Mouse (Mus musculus) c-Kit-positive CD71-positive TER-119-negative erythroid progenitor cells, embryonic 14.5 days (primary cell): ENCODE data around the gene Klf1.

Experiments used
- DNase-seq: peaks from one replicate; pipeline ENCODE4 v3.0.0-alpha.2; 2013; ENCODE audit warnings: low read depth

Klf1 gene

DNA sequence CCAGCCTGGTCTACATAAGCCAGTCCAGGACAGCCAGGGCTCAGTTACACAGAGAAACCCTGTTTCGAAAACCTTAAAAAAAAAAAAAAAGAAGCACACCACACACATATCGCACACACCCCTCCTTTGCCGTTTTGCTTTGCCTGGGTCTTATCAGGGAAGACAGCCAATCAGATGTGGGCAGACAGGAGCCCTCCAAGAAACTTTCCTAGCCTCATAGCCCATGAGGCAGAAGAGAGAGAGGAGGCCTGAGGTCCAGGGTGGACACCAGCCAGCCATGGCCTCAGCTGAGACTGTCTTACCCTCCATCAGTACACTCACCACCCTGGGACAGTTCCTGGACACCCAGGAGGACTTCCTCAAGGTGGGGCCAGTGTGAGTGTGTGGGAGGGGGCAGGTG is at the start of gene Klf1:
Klf1 (plus strand) TSS at position 177 of the 400 bp plus-strand sequence.
- peak; percentile 83 for DNase-seq

DNA sequence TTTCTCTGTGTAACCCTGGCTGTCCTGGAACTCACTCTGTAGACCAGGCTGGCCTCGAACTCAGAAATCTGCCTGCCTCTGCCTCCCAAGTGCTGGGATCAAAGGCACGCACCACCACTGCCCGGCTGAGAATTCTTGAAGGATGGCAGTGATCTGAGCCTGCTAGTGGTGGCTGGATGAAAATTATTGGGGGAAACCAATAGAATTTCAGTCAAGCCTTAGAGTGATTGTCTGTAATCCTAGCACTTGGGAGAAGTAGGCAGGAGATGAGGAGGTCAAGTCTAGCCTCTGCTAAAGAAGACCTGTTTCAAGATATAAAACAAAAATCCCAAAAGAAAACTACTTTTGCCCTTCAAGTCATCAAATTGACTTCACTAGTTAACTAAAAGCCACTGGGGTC is 45.3 kb upstream of the Klf1 start:
- DNase-seq = no peak

DNA sequence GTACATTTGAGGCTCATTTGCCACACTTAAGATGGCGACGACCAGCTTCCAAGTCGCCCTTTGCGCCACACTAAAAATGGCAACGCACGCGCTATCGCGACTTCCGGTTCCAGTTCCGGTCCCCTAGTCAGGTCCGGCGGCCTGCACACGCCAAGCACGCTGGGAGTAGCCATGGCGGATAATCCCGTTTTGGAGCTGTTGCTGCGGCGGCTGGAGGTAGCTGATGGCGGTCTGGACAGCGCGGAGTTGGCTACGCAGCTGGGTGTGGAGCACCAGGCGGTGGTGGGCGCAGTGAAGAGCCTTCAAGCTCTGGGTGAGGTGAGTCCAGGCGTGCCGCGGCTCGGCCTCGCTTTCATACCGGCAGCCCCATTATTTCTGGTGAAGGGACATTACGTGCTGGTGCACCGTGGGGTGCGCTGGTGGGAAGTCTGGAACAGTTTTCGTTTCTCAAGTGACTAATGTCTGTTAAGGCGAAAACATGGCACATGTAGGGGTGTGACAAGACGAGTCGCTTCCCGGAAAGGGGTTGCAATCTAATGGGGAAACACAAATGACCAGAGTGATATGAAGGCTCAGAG is 44.8 kb upstream of the Klf1 start, which contains the start of gene Farsa:
Farsa (plus strand) TSS at position 126 of the 578 bp plus-strand sequence.
- peak; percentile 93 for DNase-seq

DNA sequence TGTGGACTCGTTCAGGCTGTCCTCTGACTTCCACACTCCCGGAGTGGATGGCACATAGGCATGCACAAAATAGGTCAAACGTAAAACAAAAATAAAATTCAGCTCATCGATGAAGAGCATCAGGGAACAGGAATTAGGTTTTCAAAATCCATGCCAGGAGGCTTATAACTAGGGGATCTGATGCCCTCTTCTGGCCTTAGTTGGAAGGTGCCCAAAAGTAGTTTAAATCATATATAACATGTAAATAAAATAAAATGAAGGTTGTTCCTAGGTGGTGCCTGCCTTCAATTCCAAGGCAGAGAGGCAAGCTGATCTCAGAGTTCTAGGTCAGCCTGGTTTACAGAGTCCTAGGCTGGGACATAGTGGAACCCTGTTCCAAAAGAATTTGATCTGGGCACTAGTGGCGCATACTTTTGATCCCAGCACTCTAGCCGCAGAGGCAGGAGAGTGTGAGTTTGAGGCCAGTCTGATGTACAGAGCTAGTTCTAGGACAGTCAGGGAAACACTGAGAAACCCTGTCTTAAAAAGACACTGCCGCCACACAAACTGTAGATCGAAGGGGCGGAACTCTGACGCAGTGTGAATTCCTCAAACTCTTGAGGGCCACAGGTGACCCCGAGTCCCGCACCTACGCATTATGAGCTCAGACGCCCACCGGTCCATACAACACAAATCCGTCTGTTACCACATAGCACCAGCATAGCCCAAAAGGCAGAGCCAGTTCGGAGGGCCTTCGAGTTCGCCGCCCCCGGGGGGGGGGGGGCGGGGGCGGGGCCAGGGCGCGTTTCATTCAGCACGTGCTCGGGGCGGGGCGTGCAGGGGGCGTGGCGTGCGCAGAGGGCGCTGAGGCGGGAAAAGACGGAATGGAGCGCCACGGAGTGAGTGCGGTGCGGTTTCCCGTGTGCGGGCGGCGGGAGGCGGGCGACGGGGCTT is 30.1 kb upstream of the Klf1 start, which contains the start of gene Syce2:
Syce2 (plus strand) TSS at position 736 of the 933 bp plus-strand sequence.
- DNase-seq = peak; percentile 68

DNA sequence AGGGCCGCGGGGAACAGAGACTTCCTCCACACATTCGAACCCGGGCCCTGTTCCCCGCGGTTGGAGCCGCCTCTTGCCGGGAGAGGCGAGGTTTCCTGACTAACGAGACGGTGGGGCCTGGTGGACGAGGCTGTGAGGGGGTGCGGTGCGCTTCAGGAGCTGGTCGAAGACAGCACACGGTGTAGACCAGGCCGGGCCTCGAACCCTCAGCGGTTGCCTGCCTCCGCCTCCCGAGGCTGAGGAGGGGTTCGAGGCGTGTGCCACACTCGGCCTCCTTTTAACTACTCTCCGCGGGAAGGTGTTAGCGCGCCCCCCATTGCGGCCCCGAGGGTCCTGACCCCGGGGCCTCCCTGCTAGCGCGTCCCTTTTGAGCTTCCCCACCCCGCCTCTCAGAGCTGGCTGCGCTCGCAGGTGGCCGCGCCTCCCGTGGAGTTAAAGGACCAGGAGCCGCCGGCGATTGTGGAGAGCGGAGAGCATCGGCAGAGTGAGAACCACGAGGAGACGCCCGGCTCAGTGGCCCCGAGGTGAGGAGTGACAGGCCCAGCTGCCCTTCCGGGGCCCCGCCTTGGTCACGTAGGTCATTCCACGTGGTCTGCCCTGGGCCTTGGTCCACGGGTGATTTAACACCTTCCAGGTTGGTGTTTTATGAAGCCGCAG is 29.3 kb upstream of the Klf1 start:
- DNase-seq = no peak

DNA sequence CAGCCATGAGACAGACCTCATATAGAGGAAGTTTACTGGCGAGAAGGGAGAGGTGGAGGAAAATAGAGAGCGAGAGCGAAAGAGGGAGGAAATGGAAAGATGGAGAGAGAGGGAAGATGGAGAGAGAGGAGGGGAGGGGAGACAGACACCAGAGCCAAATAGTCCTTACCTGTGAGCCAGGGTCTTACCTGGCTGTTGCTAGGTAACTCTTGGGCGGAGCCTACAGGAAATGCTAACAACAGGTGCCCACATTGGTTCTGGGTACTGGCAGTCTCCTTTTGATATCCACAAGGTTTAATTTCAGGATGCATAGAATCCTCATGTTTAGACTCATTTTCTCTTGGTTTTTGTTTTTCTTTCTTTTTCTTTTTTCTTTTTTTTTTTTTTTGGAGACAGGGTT is 28.7 kb upstream of the Klf1 start:
- DNase-seq = no peak

DNA sequence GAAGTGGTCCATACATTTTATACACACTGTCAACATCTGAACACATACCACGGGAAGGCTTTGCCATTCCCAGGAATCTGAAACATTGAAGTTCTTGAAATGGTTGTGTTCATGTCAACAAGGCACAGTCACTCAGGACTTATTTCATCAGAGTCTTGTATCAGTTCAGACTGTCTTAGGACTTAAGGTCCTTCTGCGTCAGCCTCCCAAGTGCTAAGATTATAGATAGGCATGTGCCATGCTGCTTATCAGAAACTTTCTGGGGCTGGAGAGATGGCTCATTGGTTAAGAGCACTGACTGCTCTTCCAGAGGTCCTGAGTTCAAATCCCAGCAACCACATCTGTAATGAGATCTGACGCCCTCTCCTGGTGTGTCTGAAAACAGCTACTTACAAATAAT is 27.4 kb upstream of the Klf1 start:
- no peak for DNase-seq

DNA sequence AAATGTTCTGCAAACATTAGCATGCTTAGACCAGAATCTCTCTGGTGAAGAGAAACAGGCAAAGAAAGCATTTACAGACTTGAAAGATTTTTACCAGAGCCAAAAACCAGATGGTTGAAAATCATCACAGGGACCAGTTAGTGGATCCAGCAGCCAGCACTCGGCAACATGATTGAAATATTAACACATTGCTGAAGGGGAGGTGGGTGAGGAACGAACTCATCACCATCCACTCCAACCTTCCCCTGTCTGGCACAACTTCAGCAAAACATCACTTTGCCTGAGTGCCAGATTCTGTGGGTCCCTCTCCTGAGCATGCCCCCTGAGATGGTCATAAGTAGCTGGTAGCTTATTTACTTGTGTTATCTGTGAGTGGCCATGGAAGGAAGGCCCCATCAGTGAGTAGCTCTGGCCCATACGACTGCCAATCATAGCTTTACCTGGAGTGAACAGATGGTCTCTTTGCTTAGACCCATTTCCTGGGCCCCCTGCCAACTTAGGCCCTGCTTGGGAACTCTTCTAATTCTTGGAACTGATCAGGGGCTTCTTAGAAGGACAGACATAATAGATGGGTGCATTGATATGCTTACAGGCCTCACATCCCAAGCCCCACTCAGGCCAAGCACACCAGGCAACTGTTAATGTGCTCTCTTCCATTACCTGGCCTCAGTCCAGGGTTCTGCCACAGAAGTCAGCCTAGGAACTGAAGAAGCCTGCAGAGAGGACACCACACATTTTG is 24.3 kb upstream of the Klf1 start:
- no peak for DNase-seq

DNA sequence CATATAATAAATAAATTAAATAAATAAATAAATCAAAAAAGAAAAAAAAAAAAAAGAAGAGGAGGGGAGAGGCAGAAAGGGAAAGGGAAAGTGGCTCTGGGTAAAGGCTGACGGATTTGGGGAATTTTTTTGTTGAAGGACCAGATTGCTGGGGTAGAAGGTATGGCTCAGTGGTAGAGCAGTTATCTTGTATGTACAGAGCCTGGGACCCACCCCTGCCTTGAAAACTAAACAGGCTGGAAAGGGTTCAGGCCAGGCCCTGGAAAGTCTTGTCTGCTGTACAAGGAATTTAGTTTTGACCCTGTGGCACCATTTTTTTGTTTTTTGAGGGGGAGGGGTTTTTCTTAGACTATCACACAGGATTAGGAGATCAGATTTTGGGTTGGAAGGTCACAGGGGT is 22.8 kb upstream of the Klf1 start:
- DNase-seq = no peak

DNA sequence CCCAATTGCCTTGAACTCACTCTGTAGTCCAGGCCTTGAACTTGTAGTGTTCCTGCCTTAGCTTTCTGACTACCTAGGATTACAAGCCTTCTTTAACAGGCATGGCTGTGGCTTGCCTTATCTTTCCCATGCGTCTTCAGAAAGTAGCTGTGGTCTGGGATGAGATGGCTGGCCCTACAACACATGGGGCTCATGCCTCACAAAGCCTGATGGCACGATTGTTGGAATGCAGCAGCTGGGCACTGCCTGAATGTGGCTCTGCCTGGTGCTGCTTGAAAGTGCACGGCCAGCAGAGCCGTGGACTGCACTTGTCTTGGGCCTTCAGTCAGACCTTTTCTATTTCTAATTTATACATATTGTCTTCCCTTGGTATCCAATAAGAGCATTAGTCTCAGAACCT is 17.0 kb upstream of the Klf1 start:
- no peak for DNase-seq

DNA sequence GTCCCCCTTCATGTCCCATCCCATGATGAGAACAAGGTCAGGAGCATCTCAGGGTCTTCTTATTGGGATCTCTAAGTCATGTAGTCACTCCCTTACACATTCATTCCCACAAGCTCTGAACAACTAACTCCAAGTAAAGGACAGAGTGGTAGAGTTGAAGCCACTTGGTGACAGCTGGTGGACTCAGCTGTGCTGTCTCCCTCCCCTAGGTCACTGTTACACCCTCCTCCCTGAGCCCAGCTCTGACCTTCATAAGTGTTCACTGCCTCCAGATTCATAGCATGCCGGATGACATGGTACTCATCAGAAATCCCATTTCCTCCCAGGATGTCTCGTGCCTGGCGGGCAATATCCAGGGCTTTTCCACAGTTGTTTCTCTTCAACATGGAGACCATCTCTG is 13.4 kb upstream of the Klf1 start:
- no peak for DNase-seq

DNA sequence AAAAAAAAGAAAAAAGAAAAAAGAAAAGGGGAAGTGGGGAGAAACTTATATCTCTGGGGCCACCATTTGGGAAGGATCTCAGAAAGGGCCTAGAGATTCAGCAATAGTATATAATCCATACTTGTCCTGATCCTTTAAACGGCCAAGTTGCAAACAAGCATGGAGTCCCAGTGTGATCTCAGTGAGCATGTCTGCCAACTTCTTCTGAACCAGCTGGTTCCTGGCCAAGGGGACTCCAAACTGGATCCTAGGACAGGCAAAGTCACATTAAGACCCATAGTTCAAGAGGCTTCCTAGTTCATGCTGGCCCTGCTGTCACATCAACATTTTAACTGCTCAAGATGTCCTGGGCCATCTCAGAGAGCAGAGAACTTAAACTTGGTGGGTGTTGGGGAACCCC is 12.6 kb upstream of the Klf1 start:
- no peak for DNase-seq

DNA sequence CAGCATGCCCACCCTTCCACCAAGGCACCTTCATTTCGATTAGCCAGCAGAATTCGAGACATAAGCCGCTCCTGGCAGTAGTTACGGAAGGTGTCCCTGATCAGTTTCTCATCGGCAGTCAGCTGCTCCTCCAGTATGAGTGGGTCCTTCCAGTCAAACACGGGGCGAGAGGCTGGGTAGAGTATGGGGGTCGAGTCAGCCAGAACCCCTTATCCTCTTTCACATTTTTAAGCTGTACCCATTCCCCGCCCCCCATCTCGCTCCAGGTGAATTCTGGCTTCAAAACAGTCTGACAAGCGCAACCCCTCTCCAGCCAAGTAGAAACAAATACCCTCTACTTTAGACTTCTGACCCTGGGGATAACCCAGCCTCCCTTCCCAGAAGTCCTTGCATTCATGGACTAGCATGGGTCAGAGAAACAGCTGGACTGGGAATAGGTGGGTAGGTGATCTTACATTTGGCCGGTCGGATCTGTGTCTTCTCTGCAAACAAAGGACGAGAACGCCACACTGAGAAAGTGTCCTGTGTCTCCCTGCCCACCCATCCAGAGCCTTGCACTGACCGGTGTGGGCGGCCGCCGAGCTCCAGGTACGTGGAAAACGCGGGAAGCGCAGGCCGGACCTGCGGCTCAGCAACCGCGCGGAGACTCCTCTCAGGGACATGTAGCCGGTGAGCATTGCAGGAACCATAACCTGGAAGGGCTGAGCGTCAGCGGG is 8.6 kb upstream of the Klf1 start:
- no peak for DNase-seq

DNA sequence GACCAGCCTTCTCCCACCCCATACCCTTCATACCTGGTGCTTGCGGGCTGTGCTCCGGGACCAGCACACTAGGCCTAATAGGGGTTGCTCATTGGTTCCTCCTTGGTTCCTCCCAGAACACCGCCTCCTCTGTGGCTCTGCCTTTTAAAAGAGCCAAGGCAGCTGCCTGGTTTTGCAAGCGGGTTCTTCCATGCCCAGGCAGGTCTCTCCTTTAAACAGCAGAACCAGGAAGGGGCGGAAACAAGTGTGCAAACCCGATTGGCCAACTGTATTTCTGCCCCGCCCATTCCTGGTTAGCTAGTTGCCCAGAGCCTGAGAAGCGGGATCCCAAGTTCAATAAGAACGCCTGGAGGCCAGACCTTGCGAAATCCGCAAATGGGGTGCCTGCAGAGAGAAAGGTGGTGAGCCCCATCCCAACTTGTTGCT is 8.0 kb upstream of the Klf1 start, which contains the start of gene Gcdh:
Gcdh (minus strand) TSS at position 213 of the 426 bp plus-strand sequence.
- peak; percentile 98 for DNase-seq

DNA sequence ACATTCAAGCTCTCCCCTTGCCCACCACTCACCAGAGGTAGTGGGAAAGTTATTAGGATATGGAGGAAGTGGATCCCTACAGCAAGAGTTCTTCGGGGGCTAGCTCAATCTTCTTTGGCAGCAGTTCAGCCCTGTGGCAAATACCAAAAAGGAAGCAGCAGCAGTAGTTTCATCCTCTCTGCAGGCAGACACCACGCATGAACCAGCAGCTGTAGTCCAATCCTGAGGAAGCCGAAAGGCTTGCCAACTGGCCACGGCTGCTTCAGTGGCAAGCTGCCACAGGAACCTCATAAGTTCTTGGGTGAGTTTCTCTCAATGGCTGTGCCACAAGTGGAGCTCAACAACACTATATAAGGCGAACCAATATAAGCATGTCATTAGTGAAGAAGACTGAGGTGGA is 5.8 kb upstream of the Klf1 start:
- no peak for DNase-seq

DNA sequence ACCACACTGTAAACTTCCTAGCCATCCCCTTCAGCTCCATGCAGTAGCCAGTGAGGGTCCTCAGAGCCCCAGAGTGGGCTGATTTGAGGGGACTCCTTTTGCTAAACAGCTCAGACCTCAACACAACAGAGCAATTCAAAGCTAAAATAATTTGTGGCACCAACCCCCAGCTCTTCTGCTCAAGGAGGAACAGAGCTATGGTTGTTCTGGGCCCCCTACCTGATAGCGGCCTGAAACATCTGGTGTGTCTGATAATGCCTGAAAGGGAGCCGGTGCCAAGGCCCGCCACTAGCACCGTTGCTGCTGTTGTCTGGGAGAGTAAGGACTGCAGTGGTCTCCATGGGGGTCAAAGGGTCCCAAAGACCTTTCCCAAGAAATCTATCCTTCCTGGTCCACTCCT is 657 bp upstream of the Klf1 start:
- DNase-seq = peak; percentile 79

DNA sequence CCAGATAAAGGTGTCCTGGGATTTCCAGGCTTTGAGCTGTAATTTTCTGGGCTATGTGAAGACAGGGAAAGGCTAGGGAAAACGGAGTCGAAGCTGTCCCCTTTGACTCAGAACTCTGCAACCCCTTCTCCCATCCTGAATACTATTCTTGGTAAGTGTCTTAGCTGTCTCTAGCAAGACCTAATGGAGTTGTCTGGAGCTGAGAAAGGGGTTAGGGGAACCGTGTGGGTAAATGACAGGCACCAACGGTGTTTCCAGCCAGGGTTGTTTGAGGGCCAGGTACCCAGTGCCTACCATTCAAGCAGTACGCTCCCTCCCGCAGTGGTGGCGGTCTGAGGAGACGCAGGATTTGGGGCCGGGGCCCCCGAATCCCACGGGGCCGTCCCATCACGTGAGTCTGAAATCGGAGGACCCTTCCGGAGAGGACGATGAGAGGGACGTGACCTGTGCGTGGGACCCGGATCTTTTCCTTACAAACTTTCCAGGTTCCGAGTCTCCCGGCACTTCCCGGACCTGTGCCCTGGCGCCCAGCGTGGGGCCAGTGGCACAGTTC is 715 bp downstream of the Klf1 start:
- no peak for DNase-seq

DNA sequence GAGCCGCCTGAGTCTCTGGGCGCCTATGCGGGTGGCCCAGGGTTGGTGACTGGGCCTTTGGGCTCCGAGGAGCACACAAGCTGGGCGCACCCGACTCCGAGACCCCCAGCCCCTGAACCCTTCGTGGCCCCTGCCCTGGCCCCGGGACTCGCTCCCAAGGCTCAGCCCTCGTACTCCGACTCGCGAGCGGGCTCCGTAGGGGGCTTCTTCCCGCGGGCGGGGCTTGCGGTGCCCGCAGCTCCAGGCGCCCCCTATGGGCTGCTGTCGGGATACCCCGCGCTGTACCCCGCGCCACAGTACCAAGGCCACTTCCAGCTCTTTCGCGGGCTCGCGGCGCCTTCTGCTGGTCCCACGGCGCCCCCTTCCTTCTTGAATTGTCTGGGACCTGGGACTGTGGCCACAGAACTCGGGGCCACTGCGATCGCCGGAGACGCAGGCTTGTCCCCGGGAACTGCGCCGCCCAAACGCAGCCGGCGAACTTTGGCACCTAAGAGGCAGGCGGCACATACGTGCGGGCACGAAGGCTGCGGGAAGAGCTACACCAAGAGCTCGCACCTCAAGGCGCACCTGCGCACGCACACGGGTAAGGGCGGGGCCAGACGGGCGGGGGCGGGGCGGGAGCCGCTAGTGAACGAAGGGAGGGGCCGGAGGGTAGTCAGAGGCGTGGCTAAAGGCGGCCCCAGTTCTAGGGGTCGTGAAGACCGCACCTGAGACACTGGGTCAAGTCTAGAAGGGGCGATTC is 1.4 kb downstream of the Klf1 start:
- peak; percentile 75 for DNase-seq

DNA sequence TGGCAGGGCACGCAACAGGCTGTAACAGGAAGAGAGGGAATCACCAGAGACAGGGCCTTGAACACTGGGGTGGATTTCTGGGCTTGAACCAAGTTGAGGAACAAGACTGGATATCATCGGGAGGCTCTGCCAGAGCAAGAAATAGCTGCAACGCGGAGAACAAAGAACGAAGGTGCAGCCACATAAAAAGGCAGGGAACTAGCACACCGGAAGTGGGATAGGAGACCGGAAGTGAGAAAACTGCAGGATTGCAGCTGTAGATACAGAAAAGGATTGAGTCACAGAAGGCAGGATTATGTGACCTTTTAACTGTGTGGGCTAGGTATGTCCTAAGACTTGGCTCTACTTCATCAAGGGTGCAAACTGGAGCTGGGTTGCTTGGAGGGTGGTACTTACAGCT is 2.6 kb downstream of the Klf1 start:
- no peak for DNase-seq

DNA sequence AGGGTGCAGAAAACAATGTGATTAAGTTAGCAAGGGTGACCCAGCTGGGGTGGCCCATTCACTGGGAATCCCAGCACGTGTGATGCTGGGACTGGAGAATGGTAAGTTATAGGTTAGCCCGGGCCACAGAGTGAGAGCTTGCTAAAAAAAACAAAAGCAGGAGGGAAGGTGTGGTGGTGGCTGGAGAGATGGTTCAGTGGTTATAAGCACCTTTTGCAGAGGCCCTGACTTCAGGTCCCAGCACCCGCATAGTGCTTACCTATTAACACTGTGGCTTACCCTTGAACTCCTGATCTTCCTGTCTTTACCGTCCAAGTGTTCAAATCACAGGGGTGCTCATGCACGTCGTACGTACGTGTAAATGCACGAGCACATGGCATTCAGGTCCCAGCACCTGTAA is 5.3 kb downstream of the Klf1 start:
- DNase-seq = no peak
